Mouse (Mus musculus): ENCODE measurements around the gene Tc2n. TPM values are rescaled to one million over a fixed set of nuclear protein-coding genes. Genes with fewer than 3 reads are reported as not detected.
"Not testable (repeated sequence)": the region's sequence is repeated elsewhere in the genome, so short reads cannot be mapped to it uniquely, and the experiment has no call there.

Gene Tc2n
- polyA plus RNA-seq, 1 experiment from 2014 or later, result 0.23 TPM

GRCm38 (mm10) chr12:101718755-101719150 lies 430 bp upstream of the Tc2n start:
- H3K27ac ChIP-seq (replicated peaks), result no peak overlapping the region
- peaks cover 5% of the 10 kb centered on the region; the same call in 1 of the 2 replicates for H3K4me1 ChIP-seq
- peak; percentile 71 for ATAC-seq (ENCODE audit: low FRiP score)
- no peaks in the 10 kb centered on the region for H3K9me3 ChIP-seq (replicated peaks)
- H3K4me2 ChIP-seq, result peak overlapping the region; percentile 99
- peak overlapping the region; percentile 53; the same call in 1 of the 2 replicates for H3K9ac ChIP-seq (replicated peaks)
- 0 out of 2 replicates have a peak, but pooled peaks cover 6% of the 10 kb centered on the region for H3K27me3 ChIP-seq (replicated peaks)
- H3K36me3 ChIP-seq, result no peaks in the 10 kb centered on the region
- 2% methylated on average over 9 of the region's 9 CpGs for WGBS
- peak overlapping the region; percentile 77 for H3K4me3 ChIP-seq (replicated peaks)

- Histone ChIP-seq H3K36me3 (no peaks in the 10 kb centered on the region), H3K9me3 (replicated peaks) (no peaks in the 10 kb centered on the region), H3K4me1 (no peaks in the 10 kb centered on the region), H3K4me3 (replicated peaks) (no peak overlapping the region), H3K27ac (replicated peaks) (no peak overlapping the region), H3K9ac (replicated peaks) (no peak overlapping the region), H3K4me2 (no peak overlapping the region), H3K27me3 (replicated peaks) (no peaks in the 10 kb centered on the region)
- no peak for ATAC-seq (ENCODE audit: low FRiP score)
- 79% methylated on average over 3 of the region's 3 CpGs for WGBS
Measured at GRCm38 (mm10) chr12:101699176-101699575, 19.1 kb downstream of the Tc2n start.

- Histone ChIP-seq H3K4me2 (no peak overlapping the region), H3K4me1 (no peaks in the 10 kb centered on the region), H3K4me3 (replicated peaks) (no peak overlapping the region), H3K27me3 (replicated peaks) (no peaks in the 10 kb centered on the region), H3K36me3 (no peaks in the 10 kb centered on the region), H3K9ac (replicated peaks) (no peak overlapping the region), H3K27ac (replicated peaks) (no peak overlapping the region), H3K9me3 (replicated peaks) (no peaks in the 10 kb centered on the region)
- 85% methylated on average over 1 of the region's 1 CpGs for WGBS
- ATAC-seq (ENCODE audit: low FRiP score), result no peak
Measured at GRCm38 (mm10) chr12:101696521-101696920, 21.8 kb downstream of the Tc2n start.

- Histone ChIP-seq H3K36me3 (no peaks in the 10 kb centered on the region), H3K9me3 (replicated peaks) (no peaks in the 10 kb centered on the region), H3K27ac (replicated peaks) (no peak overlapping the region), H3K4me3 (replicated peaks) (no peak overlapping the region), H3K4me1 (no peaks in the 10 kb centered on the region), H3K4me2 (no peak overlapping the region), H3K27me3 (replicated peaks) (no peaks in the 10 kb centered on the region), H3K9ac (replicated peaks) (no peak overlapping the region)
- no peak for ATAC-seq (ENCODE audit: low FRiP score)
- 93% methylated on average over 2 of the region's 2 CpGs for WGBS
Measured at GRCm38 (mm10) chr12:101680538-101680937, 37.8 kb downstream of the Tc2n start.

GRCm38 (mm10) chr12:101667502-101667901 lies 50.8 kb downstream of the Tc2n start:
- H3K9ac ChIP-seq (replicated peaks), result no peak overlapping the region
- ATAC-seq (ENCODE audit: low FRiP score), result no peak
- no peak overlapping the region for H3K4me2 ChIP-seq
- no peak overlapping the region for H3K4me3 ChIP-seq (replicated peaks)
- H3K27ac ChIP-seq (replicated peaks), result no peak overlapping the region
- 93% methylated on average over 2 of the region's 2 CpGs for WGBS
- no peaks in the 10 kb centered on the region for H3K4me1 ChIP-seq
- H3K27me3 ChIP-seq (replicated peaks), result no peaks in the 10 kb centered on the region
- H3K9me3 ChIP-seq (replicated peaks), result no peaks in the 10 kb centered on the region
- no peaks in the 10 kb centered on the region for H3K36me3 ChIP-seq

GRCm38 (mm10) chr12:101633137-101633536 lies 85.2 kb downstream of the Tc2n start:
- WGBS, result 95% methylated on average over 1 of the region's 1 CpGs
- Histone ChIP-seq H3K4me2 (no peak overlapping the region), H3K4me3 (replicated peaks) (no peak overlapping the region), H3K27me3 (replicated peaks) (no peaks in the 10 kb centered on the region), H3K36me3 (no peaks in the 10 kb centered on the region), H3K27ac (replicated peaks) (no peak overlapping the region), H3K9me3 (replicated peaks) (no peaks in the 10 kb centered on the region), H3K4me1 (no peaks in the 10 kb centered on the region), H3K9ac (replicated peaks) (no peak overlapping the region)
- ATAC-seq (ENCODE audit: low FRiP score), result no peak

- not testable (repeated sequence) for H3K9ac ChIP-seq (replicated peaks); H3K27ac ChIP-seq (replicated peaks); H3K4me3 ChIP-seq (replicated peaks); H3K4me1 ChIP-seq; ATAC-seq (ENCODE audit: low FRiP score); H3K27me3 ChIP-seq (replicated peaks); H3K36me3 ChIP-seq; H3K4me2 ChIP-seq; H3K9me3 ChIP-seq (replicated peaks)
Measured at GRCm38 (mm10) chr12:101606622-101607021, 111.7 kb downstream of the Tc2n start.

Other genes starting within 250 kb of the Tc2n start
- 17.2 and 32.3 TPM in 2 replicates for gene Fbln5, start 100.5 kb upstream of the Tc2n start, polyA plus RNA-seq (2015; fragmentation: Nextera tagmentation; extraction: Ambion mirVana)
- 23.8 and 25.0 TPM in 2 replicates for gene Trip11, start 194.7 kb upstream of the Tc2n start, polyA plus RNA-seq (2015; fragmentation: Nextera tagmentation; extraction: Ambion mirVana)
- 9.8 and 12.5 TPM in 2 replicates for gene Atxn3, start 239.7 kb upstream of the Tc2n start, polyA plus RNA-seq (2015; fragmentation: Nextera tagmentation; extraction: Ambion mirVana)